Mouse (Mus musculus) kidney, adult 9 months (tissue): ENCODE results near the gene Rcn2.

Experiments
- DNase-seq: peaks from one replicate; pipeline ENCODE4 v3.0.0; 2022

Rcn2 gene

GRCm38 (mm10) chr9:56097584-56098298 is 56.1 kb downstream of the Rcn2 start:
- DNase-seq = no peak

GRCm38 (mm10) chr9:56100041-56100522 is 58.4 kb downstream of the Rcn2 start:
- no peak for DNase-seq

GRCm38 (mm10) chr9:56101022-56101421 is 59.4 kb downstream of the Rcn2 start:
- DNase-seq = no peak

GRCm38 (mm10) chr9:56104921-56105320 is 63.3 kb downstream of the Rcn2 start:
- DNase-seq = no peak

- no peak for DNase-seq
Observed at GRCm38 (mm10) chr9:56106274-56107072, 64.8 kb downstream of the Rcn2 start.

GRCm38 (mm10) chr9:56107527-56107926 is 65.9 kb downstream of the Rcn2 start:
- DNase-seq = no peak

GRCm38 (mm10) chr9:56108174-56108573 is 66.5 kb downstream of the Rcn2 start:
- no peak for DNase-seq
